ENCODE assay signal across 11 mouse cellular contexts in the genomic region with DNA sequence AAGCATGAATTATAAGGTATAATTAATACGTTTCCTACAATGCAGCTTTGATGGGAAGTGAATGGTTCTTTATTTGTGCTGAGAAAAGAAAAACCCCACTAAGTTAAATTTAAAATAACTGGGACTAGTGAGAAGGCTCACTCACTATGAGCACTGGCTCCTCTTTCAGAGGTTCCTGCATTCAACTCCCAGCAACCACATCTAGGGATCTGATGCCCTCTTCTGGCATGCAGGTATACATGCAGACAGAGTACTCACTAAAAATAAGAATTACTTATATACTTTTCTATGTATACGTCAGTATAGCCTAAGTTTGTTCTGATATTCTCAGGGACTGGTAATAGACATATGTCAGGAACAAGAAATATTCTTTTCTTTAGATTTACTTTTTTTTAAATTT. TPM values are rescaled to one million over a fixed set of nuclear protein-coding genes. Genes with fewer than 3 reads are reported as not detected.
DNase-seq lines count a peak whose midpoint lies in the region; ATAC-seq and TF ChIP-seq lines count a peak whose summit lies in the region.
"Had no signal": no experiment of that assay in that cellular context is flagged by ENCODE, and none has a peak within 500 bp of the region (broad histone marks: within the 10 kb centered on the region; RNA-seq: fewer than 3 reads in every experiment).

No protein-coding gene starts in this region.

- H3K4me2 ChIP-seq in lung, postnatal 0 days (replicated peaks; ENCODE audit: low read depth, low read length), result no peak overlapping the region
- no peak overlapping the region for H3K4me2 ChIP-seq in forebrain, postnatal 0 days (ENCODE audit: low read depth)
- H3K4me2 ChIP-seq: embryonic facial prominence, embryonic 13.5 days; neural tube, embryonic 13.5 days had no signal

- H3K9me3 ChIP-seq in lung, postnatal 0 days (ENCODE audit: low read length), result no peaks in the 10 kb centered on the region
- H3K9me3 ChIP-seq in forebrain, postnatal 0 days (ENCODE audit: low read length), result no peaks in the 10 kb centered on the region
- H3K9me3 ChIP-seq: embryonic facial prominence, embryonic 13.5 days; neural tube, embryonic 13.5 days had no signal

- TF ChIP-seq POLR2A in lung, adult 2 months (IDR thresholded peaks at IDR 0.05; ENCODE audit: borderline replicate concordance, extremely low read depth, low read depth, low read length), result no peak

- H3K4me1 ChIP-seq in lung, postnatal 0 days (ENCODE audit: insufficient read depth, low read depth, low read length), result no peaks in the 10 kb centered on the region
- no peaks in the 10 kb centered on the region for H3K4me1 ChIP-seq in forebrain, postnatal 0 days (ENCODE audit: insufficient read depth)
- H3K4me1 ChIP-seq in lung, adult 2 months (ENCODE audit: control insufficient read depth, insufficient read depth, low read length), result no peaks in the 10 kb centered on the region
- H3K4me1 ChIP-seq: embryonic facial prominence, embryonic 13.5 days had no signal

- peak; percentile 63 for TF ChIP-seq CTCF in lung, postnatal 0 days (IDR thresholded peaks at IDR 0.05)
- peak; percentile 68 for TF ChIP-seq CTCF in forebrain, postnatal 0 days (IDR thresholded peaks at IDR 0.05; ENCODE audit: low read depth)
- no peak for TF ChIP-seq CTCF in lung, adult 2 months (IDR thresholded peaks at IDR 0.05; ENCODE audit: insufficient read depth, low read length)

- no peak for TF ChIP-seq EP300 in lung, postnatal 0 days (IDR thresholded peaks at IDR 0.05)

- 52% methylated on average over 2 of the region's 2 CpGs for WGBS in lung, postnatal 0 days
- 51% methylated on average over 2 of the region's 2 CpGs for WGBS in forebrain, postnatal 0 days
- 53% methylated on average over 2 of the region's 2 CpGs for WGBS in lung, adult 2 months

- DNase-seq in cerebellum, postnatal 10 days, result peak; percentile 23 to 24
- peak; percentile 43 for DNase-seq in lung, postnatal 0 days (ENCODE audit: low spot score)
- no peak for DNase-seq in lung, postnatal 4 days
- DNase-seq in forebrain, postnatal 0 days, result no peak
- peak; percentile 54 for DNase-seq in thymus, postnatal 0 days (ENCODE audit: low spot score)
- no peak for DNase-seq in ovary, postnatal 10 days (ENCODE audit: low spot score)
- DNase-seq in lung, adult 2 months, result no peak
- DNase-seq: kidney, postnatal 10 days had no signal

- H3K9ac ChIP-seq in lung, postnatal 0 days (replicated peaks; ENCODE audit: low read depth), result no peak overlapping the region
- H3K9ac ChIP-seq in forebrain, postnatal 0 days, result no peak overlapping the region
- H3K9ac ChIP-seq: embryonic facial prominence, embryonic 13.5 days had no signal

- ATAC-seq in cerebellum, adult (ENCODE audit: insufficient number of reproducible peaks, low FRiP score, low TSS enrichment), result no peak
- ATAC-seq in lung, postnatal 0 days, result no peak
- ATAC-seq in forebrain, postnatal 0 days, result peak; percentile 55; the same call in 1 of the 2 replicates

- H3K4me3 ChIP-seq in lung, postnatal 0 days (ENCODE audit: low read depth, low read length), result no peak overlapping the region
- H3K4me3 ChIP-seq in forebrain, postnatal 0 days (ENCODE audit: low read depth, low read length), result no peak overlapping the region
- H3K4me3 ChIP-seq in lung, adult 2 months (replicated peaks; ENCODE audit: extremely low read depth, low read depth, low read length), result no peak overlapping the region
- H3K4me3 ChIP-seq: embryonic facial prominence, embryonic 13.5 days; neural tube, embryonic 13.5 days had no signal

- H3K27ac ChIP-seq in lung, postnatal 0 days (ENCODE audit: low read length), result no peak overlapping the region
- no peak overlapping the region for H3K27ac ChIP-seq in forebrain, postnatal 0 days (ENCODE audit: low read depth, low read length)
- H3K27ac ChIP-seq: embryonic facial prominence, embryonic 13.5 days; neural tube, embryonic 13.5 days had no signal

- no peaks in the 10 kb centered on the region for H3K27me3 ChIP-seq in lung, postnatal 0 days (replicated peaks; ENCODE audit: insufficient read depth, low read length)
- H3K27me3 ChIP-seq in forebrain, postnatal 0 days (ENCODE audit: insufficient read depth, low read length), result no peaks in the 10 kb centered on the region
- H3K27me3 ChIP-seq: embryonic facial prominence, embryonic 13.5 days; neural tube, embryonic 13.5 days had no signal

- no peaks in the 10 kb centered on the region for H3K36me3 ChIP-seq in lung, postnatal 0 days (ENCODE audit: insufficient read depth, low read length)
- H3K36me3 ChIP-seq in forebrain, postnatal 0 days (ENCODE audit: insufficient read depth), result no peaks in the 10 kb centered on the region
- H3K36me3 ChIP-seq: neural tube, embryonic 13.5 days had no signal

RNA-seq across cellular contexts. Expression of a gene that starts 24.7 kb away (rescaled TPM):
- polyA plus RNA-seq in lung, postnatal 0 days (2015; fragmentation: Nextera tagmentation; extraction: Ambion mirVana), result 8.1 and 8.5 TPM in 2 replicates
- 44.4 and 46.9 TPM in 2 replicates for total RNA-seq in forebrain, postnatal 0 days (2014; rRNA removed)
- 52.0 and 61.4 TPM in 2 replicates for polyA plus RNA-seq in forebrain, postnatal 0 days (2015; fragmentation: Nextera tagmentation; extraction: Ambion mirVana)
- 8.5 and 8.7 TPM in 2 replicates for polyA plus RNA-seq in thymus, postnatal 0 days (2015; fragmentation: Nextera tagmentation; extraction: Ambion mirVana)
- 5.2 and 13.0 TPM in 2 replicates for polyA plus RNA-seq in lung, adult 2 months (2012; rRNA removed)

Comparison
In these comparisons a context has a peak if more than half of its experiments do, and no peak if none do; other contexts are left out.
1. DNase-seq: peak in cerebellum, postnatal 10 days (2 of 2), lung, postnatal 0 days (single experiment) and thymus, postnatal 0 days (single experiment); none in lung, postnatal 4 days (0 of 2), forebrain, postnatal 0 days (single experiment), ovary, postnatal 10 days (single experiment) and lung, adult 2 months (single experiment).